Mouse (Mus musculus): ENCODE measurements around the gene Aup1. TPM values are rescaled to one million over a fixed set of nuclear protein-coding genes. Genes with fewer than 3 reads are reported as not detected.

The Aup1 gene
- polyA plus RNA-seq, 1 experiment: not detected

- no peak for TF ChIP-seq POLR2A (IDR thresholded peaks at IDR 0.05; ENCODE audit: insufficient read depth, low read depth, low read length)
- no peak for TF ChIP-seq CTCF (IDR thresholded peaks at IDR 0.05; ENCODE audit: insufficient read depth, low read depth, low read length)
- H3K27ac ChIP-seq (ENCODE audit: insufficient read depth, low read depth, low read length): no peak overlapping the region
- 42% methylated on average over 5 of the region's 5 CpGs for WGBS
- peaks cover 25% of the 10 kb centered on the region for H3K4me1 ChIP-seq (ENCODE audit: control insufficient read depth, insufficient read depth, low read length)
- peak overlapping the region; percentile 35; the same call in 1 of the 2 replicates for H3K4me3 ChIP-seq (ENCODE audit: insufficient read depth, low read depth, low read length)
Observed at GRCm38 (mm10) chr6:83034463-83035055, 19.8 kb upstream of the Aup1 start.

DNA sequence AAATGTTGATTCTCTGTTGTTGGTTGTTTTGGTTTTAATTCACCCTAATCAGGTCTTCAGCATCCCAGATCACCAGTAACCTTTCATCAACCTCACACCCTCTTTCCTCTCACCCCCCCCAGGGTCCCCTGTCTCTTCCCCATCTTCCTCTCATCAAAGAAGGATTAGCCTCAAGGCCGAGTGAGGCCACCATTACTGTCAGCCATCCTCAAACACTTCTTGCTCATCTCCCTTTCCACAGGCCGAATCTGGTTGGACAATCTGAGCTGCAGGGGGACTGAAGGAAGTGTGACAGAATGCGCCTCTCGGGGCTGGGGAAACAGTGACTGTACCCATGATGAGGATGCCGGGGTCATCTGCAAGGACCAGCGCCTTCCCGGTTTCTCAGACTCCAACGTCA is 17.1 kb upstream of the Aup1 start:
- Histone ChIP-seq H3K4me1 (ENCODE audit: control insufficient read depth, insufficient read depth, low read length) (peaks cover 25% of the 10 kb centered on the region), H3K4me3 (ENCODE audit: insufficient read depth, low read depth, low read length) (no peak overlapping the region), H3K27ac (ENCODE audit: insufficient read depth, low read depth, low read length) (no peak overlapping the region)
- no peak for TF ChIP-seq POLR2A (IDR thresholded peaks at IDR 0.05; ENCODE audit: insufficient read depth, low read depth, low read length)
- 89% methylated on average over 8 of the region's 8 CpGs for WGBS

DNA sequence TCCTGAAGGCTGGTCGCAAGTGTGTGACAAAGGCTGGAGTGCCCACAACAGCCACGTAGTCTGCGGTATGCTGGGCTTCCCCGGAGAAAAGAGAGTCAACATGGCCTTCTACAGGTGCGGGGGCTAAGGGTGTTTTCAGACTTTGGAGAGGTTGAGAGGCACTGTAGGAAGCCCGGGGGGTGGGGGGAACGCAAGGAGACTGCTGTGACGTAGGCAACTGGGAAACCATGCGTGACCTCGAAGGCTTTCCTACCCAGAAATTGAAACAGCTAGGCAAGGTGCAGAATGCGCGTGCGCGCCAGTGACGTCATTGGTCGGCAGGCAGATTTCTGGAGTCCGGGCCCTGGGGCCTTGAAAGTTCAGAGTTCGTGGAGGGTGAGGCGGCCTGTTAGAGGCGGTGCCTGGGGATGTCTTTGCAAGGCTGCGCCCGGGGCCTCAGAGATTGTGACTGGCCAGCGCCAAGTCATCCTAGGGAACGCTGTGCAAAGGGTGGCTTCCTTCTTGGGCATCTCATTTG is 15.8 kb upstream of the Aup1 start:
- H3K4me1 ChIP-seq (ENCODE audit: control insufficient read depth, insufficient read depth, low read length): peaks cover 14% of the 10 kb centered on the region
- TF ChIP-seq POLR2A (IDR thresholded peaks at IDR 0.05; ENCODE audit: insufficient read depth, low read depth, low read length) (no peak), CTCF (IDR thresholded peaks at IDR 0.05; ENCODE audit: insufficient read depth, low read depth, low read length) (no peak)
- H3K4me3 ChIP-seq (ENCODE audit: insufficient read depth, low read depth, low read length): peak overlapping the region; percentile 28
- no peak overlapping the region for H3K27ac ChIP-seq (ENCODE audit: insufficient read depth, low read depth, low read length)
- WGBS: 17% methylated on average over 24 of the region's 24 CpGs

DNA sequence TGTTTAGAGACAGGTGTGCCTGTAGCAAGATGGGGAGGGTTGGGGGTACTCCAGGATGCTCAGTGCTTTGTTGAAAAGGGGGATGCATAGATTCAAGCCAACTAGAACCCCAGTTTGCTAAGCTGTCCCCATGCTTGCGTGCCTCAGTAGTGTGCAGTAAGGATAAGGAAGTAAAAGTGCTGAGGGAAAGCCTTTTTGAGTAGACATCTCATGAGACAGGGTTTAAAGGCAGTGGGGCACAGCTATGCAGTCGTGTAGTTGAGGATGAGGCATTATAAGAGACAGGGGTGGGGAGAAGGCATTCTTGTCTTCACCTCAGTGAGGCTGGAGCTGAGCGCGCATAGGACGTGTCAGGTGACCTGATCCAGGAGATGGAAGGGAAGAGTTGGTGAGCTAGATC is 13.7 kb upstream of the Aup1 start:
- H3K27ac ChIP-seq (ENCODE audit: insufficient read depth, low read depth, low read length): no peak overlapping the region
- H3K4me1 ChIP-seq (ENCODE audit: control insufficient read depth, insufficient read depth, low read length): peaks cover 9% of the 10 kb centered on the region
- TF ChIP-seq POLR2A (IDR thresholded peaks at IDR 0.05; ENCODE audit: insufficient read depth, low read depth, low read length) (no peak), CTCF (IDR thresholded peaks at IDR 0.05; ENCODE audit: insufficient read depth, low read depth, low read length) (no peak)
- no peak overlapping the region for H3K4me3 ChIP-seq (ENCODE audit: insufficient read depth, low read depth, low read length)
- 86% methylated on average over 5 of the region's 5 CpGs for WGBS

GRCm38 (mm10) chr6:83043561-83043960 is 10.8 kb upstream of the Aup1 start:
- WGBS: 77% methylated on average over 6 of the region's 6 CpGs
- no peak overlapping the region for H3K4me3 ChIP-seq (ENCODE audit: insufficient read depth, low read depth, low read length)
- no peak for TF ChIP-seq CTCF (IDR thresholded peaks at IDR 0.05; ENCODE audit: insufficient read depth, low read depth, low read length)
- no peak for TF ChIP-seq POLR2A (IDR thresholded peaks at IDR 0.05; ENCODE audit: insufficient read depth, low read depth, low read length)
- H3K4me1 ChIP-seq (ENCODE audit: control insufficient read depth, insufficient read depth, low read length): peaks cover 3% of the 10 kb centered on the region
- no peak overlapping the region for H3K27ac ChIP-seq (ENCODE audit: insufficient read depth, low read depth, low read length)

DNA sequence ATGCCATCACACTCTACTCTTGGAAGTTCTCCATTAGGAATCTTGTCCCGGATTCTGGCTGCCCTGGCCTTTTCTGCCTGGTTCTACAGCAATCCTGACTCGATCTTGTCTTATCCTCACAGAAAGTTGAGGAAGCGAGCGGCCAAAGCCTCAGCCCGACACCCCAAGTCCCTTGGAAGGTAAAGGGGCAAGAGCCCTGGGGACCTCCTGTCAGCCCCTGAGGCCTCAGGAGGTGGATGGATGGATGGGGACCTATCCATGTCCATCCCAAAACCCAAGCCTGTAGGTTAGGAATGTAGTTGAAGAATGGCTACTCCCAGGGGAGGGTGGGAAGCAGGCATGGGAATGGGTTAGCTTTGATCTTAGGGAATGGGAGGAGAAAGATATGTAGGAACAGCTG is 10.3 kb upstream of the Aup1 start:
- Histone ChIP-seq H3K27ac (ENCODE audit: insufficient read depth, low read depth, low read length) (no peak overlapping the region), H3K4me1 (ENCODE audit: control insufficient read depth, insufficient read depth, low read length) (no peaks in the 10 kb centered on the region), H3K4me3 (ENCODE audit: insufficient read depth, low read depth, low read length) (no peak overlapping the region)
- TF ChIP-seq CTCF (IDR thresholded peaks at IDR 0.05; ENCODE audit: insufficient read depth, low read depth, low read length) (no peak), POLR2A (IDR thresholded peaks at IDR 0.05; ENCODE audit: insufficient read depth, low read depth, low read length) (no peak)
- whole genome bisulfite sequencing: 92% methylated on average over 5 of the region's 5 CpGs

DNA sequence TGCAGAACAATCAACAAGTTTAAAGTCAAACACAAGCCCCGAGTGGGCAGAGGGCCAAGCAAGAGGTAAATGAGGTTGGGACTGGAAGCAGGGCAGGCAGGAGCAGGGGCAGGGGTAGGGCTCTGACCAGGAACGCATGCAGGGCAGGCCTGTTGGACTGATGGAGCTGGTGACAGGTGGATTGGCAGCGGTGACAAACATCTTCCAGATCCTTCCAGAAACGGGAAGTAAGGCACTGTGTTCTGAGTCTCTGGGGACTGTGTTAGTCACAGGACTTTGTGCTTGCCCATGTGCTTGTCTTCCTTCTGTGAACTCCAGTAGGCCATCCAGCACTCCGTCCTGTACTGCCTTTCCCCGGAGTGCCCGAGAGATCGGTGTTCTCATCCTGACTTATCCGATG is 9.6 kb upstream of the Aup1 start:
- WGBS: 75% methylated on average over 9 of the region's 9 CpGs
- Histone ChIP-seq H3K4me1 (ENCODE audit: control insufficient read depth, insufficient read depth, low read length) (no peaks in the 10 kb centered on the region), H3K4me3 (ENCODE audit: insufficient read depth, low read depth, low read length) (no peak overlapping the region), H3K27ac (ENCODE audit: insufficient read depth, low read depth, low read length) (no peak overlapping the region)
- TF ChIP-seq POLR2A (IDR thresholded peaks at IDR 0.05; ENCODE audit: insufficient read depth, low read depth, low read length) (no peak), CTCF (IDR thresholded peaks at IDR 0.05; ENCODE audit: insufficient read depth, low read depth, low read length) (no peak)

DNA sequence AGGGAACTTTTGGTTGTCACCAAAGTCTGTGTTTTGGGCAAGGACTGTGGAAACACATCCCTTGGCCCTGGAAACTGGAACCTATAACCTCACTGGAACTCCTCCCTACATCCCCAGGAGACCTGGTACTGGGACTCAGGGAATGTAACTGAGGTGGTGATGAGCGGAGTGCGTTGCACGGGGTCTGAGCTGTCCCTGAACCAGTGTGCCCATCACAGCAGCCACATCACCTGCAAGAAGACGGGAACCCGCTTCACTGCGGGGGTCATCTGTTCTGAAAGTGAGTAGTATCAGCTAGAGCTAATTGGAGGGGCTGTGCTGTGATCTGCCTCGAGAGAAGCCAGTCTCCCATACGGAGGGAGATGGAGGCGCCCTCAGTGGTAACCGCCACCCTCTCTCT is 5.0 kb upstream of the Aup1 start:
- TF ChIP-seq CTCF (IDR thresholded peaks at IDR 0.05; ENCODE audit: insufficient read depth, low read depth, low read length) (no peak), POLR2A (IDR thresholded peaks at IDR 0.05; ENCODE audit: insufficient read depth, low read depth, low read length) (no peak)
- Histone ChIP-seq H3K27ac (ENCODE audit: insufficient read depth, low read depth, low read length) (no peak overlapping the region), H3K4me3 (ENCODE audit: insufficient read depth, low read depth, low read length) (no peak overlapping the region), H3K4me1 (ENCODE audit: control insufficient read depth, insufficient read depth, low read length) (peaks cover 11% of the 10 kb centered on the region; the same call in 1 of the 2 replicates)
- 72% methylated on average over 10 of the region's 10 CpGs for WGBS

DNA sequence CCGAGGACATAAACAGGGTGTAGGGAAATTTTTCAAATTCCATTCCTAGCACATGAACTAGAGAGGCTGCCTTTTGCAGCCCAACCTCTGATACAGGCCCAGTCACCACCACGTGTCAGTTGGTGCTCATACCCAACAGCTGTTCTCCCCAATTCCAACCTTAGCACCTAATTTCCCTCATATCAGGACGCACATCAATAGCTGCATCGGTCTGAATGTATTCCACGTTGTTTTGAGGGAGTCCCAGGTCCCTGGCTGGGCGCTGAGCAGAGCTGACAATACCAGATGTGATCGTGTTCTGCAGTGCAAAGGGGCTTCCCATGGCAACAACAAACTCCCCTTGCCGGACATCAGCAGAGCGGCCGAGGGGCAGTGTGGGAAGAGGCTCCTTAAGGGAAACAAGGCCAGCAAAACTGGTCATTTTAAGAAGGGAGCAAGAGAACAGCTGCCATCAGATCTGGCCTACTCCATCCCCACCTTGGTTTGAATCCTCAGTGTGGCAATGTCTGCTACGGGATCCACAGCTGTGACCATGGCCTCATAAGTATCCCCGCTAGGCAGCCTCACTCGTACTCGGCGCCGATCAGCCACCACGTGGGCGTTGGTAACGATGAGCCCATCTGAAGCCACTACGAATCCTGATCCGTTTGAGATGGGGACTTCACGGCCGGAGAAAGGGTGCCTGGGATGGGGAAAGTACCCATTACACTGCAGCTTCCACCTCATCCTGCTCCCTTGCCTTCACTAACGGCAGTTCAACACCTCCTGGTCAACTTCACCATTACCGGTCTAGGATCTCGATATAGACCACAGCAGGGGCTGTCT is 973 bp upstream of the Aup1 start:
- WGBS: 3% methylated on average over 26 of the region's 26 CpGs
- peak overlapping the region; percentile 82 for H3K4me3 ChIP-seq (ENCODE audit: insufficient read depth, low read depth, low read length)
- TF ChIP-seq POLR2A (IDR thresholded peaks at IDR 0.05; ENCODE audit: insufficient read depth, low read depth, low read length) (no peak), CTCF (IDR thresholded peaks at IDR 0.05; ENCODE audit: insufficient read depth, low read depth, low read length) (no peak)

More for the DNA sequence above, 973 bp upstream of the Aup1 start:
- no peak overlapping the region for H3K27ac ChIP-seq (ENCODE audit: insufficient read depth, low read depth, low read length)
- H3K4me1 ChIP-seq (ENCODE audit: control insufficient read depth, insufficient read depth, low read length): peaks cover 20% of the 10 kb centered on the region

All from olfactory bulb, adult 2 months (tissue).